Mouse (Mus musculus): ENCODE measurements around the gene Abhd16b. TPM values are rescaled to one million over a fixed set of nuclear protein-coding genes. Genes with fewer than 3 reads are reported as not detected.

Abhd16b gene
- polyA plus RNA-seq, 1 experiment from 2014 or later = 0.08 TPM

DNA sequence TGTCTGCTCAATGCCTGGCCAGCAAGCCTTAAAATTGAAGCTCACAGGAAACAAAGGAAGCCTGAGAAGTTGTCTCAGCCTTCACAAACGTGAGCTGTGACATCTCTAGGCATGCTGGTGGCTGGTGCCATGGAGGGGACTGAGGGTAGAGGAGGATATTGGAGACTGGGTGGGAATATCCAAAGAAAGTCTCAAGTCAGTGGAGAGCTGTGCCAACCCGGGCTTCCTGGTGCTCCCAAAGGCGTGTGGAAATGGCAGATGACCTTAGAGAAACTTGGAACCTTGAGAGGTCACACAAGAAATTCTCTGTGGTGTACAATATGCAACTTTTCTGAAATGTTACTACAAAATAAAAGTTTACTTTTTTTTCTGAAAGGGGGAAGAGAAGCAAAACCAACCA is 27.6 kb upstream of the Abhd16b start:
- H3K27ac ChIP-seq = no peak overlapping the region
- peaks cover 14% of the 10 kb centered on the region; the same call in 1 of the 2 replicates for H3K27me3 ChIP-seq (ENCODE audit: low read depth, poor library complexity, severe bottlenecking)
- no peaks in the 10 kb centered on the region for H3K36me3 ChIP-seq
- no peak for DNase-seq (ENCODE audit: low spot score)
- H3K4me3 ChIP-seq = no peak overlapping the region
- no peaks in the 10 kb centered on the region for H3K9me3 ChIP-seq (replicated peaks)
- 63% methylated on average over 3 of the region's 3 CpGs for WGBS
- H3K4me1 ChIP-seq = peaks cover 13% of the 10 kb centered on the region

DNA sequence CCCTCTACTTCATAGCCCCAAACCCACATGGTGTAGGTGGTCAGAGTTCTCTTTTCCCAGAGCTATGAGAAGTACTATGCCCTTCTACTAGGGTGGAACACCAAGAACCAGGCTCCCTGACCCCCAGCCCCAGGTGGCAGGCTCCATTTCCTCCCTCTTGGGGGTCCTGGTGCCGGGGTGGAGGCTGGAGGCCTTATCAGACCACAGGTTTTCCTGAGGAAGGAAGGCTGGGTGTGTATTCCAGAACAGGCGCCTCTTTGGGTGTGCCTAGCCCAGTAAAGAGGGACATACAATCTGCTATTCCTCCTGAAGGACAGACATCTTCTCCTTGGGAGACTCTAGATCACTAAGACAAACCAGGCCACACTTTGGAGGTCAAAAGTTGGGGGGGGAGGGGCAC is 22.7 kb upstream of the Abhd16b start:
- H3K9me3 ChIP-seq (replicated peaks) = no peaks in the 10 kb centered on the region
- no peaks in the 10 kb centered on the region for H3K36me3 ChIP-seq
- WGBS = 68% methylated on average over 2 of the region's 2 CpGs
- no peak overlapping the region for H3K4me3 ChIP-seq
- H3K27ac ChIP-seq = no peak overlapping the region
- DNase-seq (ENCODE audit: low spot score) = no peak
- H3K4me1 ChIP-seq = peaks cover 3% of the 10 kb centered on the region
- H3K27me3 ChIP-seq (ENCODE audit: low read depth, poor library complexity, severe bottlenecking) = no peaks in the 10 kb centered on the region

DNA sequence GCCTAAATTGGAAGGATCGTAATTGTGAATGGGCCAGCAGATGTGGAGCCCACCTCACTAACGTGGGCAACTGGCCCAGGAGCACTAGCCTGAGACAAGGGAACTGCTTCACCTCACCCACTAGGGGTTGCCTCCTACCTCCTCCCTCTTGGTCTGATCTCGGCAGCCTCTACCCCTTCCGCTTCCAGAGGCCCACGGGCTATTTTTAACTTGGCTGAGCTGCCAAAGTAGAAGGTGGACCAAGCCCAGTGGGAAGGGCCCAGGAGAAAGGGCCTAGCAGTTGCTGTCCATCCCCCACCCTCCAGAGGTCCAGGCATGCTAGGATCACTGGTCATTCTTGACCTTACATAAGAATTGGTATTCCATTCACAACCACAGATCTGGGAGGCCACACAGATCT is 21.8 kb upstream of the Abhd16b start:
- no peaks in the 10 kb centered on the region for H3K36me3 ChIP-seq
- no peak for DNase-seq (ENCODE audit: low spot score)
- H3K4me3 ChIP-seq = no peak overlapping the region
- H3K27ac ChIP-seq = peak overlapping the region; percentile 26; the same call in 1 of the 2 replicates
- no peaks in the 10 kb centered on the region for H3K27me3 ChIP-seq (ENCODE audit: low read depth, poor library complexity, severe bottlenecking)
- H3K4me1 ChIP-seq = peaks cover 3% of the 10 kb centered on the region
- 50% methylated on average over 5 of the region's 5 CpGs for WGBS
- no peaks in the 10 kb centered on the region for H3K9me3 ChIP-seq (replicated peaks)

DNA sequence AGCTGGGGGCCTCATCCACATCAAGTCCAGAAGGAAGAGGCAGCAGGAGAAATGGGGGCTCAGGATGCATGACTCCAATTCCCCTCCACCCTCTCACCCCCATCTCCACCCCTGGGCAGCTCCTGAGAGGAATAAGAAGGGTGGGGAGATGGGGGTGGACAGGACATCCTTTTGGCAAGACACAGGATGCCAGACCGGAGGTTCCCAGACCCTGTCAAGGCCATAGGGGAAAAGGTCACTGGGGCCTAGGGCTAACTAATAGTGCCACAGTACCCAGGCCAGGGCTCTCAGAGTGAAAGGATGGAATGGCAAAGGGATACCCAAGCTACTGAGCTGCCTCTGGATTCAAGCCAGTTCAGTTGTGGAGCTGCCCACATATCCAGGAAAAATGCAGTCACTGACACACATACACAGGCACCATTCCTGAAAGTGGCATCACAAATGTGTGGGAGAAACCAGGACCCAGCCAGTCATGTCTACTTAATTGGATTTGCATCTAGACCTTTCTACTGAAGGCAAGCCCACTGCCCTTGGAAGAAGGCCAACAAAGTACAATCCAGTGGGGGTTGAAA is 20.7 kb upstream of the Abhd16b start:
- no peak for DNase-seq (ENCODE audit: low spot score)
- Histone ChIP-seq H3K27me3 (ENCODE audit: low read depth, poor library complexity, severe bottlenecking) (no peaks in the 10 kb centered on the region), H3K4me3 (no peak overlapping the region), H3K4me1 (peaks cover 3% of the 10 kb centered on the region), H3K9me3 (replicated peaks) (no peaks in the 10 kb centered on the region), H3K27ac (peak overlapping the region; percentile 26; the same call in 1 of the 2 replicates), H3K36me3 (no peaks in the 10 kb centered on the region)
- 73% methylated on average over 1 of the region's 1 CpGs for WGBS

DNA sequence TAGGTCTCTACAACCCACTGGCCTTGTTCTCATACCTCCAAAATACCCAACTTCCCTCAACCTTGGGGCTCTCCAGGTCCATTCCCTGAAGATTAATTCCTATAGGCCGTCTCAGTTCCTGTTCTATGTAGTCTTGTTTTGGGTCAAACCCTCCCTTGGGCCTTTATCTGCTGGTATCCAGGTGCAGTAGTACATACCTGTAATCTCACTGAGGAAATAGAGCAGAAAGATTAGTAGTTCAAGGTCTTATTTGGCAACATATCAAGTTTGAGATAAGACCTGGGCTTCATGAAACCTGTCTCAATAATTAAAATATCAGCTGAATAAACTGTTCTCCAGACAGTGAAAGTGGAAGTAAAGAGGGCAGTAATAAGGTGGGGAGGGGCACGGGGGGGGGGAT is 9.9 kb upstream of the Abhd16b start:
- H3K36me3 ChIP-seq = no peaks in the 10 kb centered on the region
- H3K27ac ChIP-seq = peak overlapping the region; percentile 68; the same call in 1 of the 2 replicates
- H3K27me3 ChIP-seq (ENCODE audit: low read depth, poor library complexity, severe bottlenecking) = no peaks in the 10 kb centered on the region
- no peaks in the 10 kb centered on the region for H3K9me3 ChIP-seq (replicated peaks)
- peaks cover 39% of the 10 kb centered on the region for H3K4me1 ChIP-seq
- no peak for DNase-seq (ENCODE audit: low spot score)
- 59% methylated on average over 2 of the region's 2 CpGs for WGBS
- no peak overlapping the region for H3K4me3 ChIP-seq

DNA sequence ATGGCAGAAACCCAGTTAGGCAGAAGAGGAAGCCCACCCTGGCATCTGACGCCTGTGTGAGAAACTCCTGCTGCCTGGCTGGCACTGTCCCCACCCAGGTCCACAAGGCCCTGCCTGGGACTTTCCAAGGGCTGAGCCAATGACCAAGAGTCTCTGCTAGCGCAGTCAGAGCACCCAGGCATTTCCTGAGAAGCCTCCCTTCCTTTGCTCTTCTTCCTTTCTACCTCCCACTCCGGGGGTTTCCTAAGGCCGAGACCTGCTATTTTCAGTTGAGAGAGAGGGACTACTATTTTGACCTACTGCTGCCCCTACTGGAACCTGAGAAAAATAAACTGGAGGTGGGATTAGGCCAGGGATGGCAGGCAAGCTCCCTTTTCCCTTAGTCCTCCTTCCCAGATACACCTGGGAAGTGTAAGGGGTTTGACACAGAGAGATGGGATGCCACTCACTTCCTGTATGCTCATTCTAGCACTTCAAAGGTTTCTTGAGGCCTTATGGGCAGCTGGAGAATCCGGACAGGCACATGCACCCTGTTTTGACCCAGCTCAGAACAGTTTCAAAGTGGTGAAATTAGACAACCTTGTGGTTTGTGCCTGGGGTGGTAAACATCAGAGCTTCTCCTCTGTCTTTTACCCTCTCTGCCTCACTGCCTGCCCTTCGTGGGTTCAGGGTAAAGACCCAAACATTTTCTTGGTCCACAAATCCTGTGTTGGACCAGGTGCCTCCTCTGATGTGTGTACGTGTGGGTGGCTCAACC is 9.3 kb upstream of the Abhd16b start:
- DNase-seq (ENCODE audit: low spot score) = no peak
- 31% methylated on average over 7 of the region's 7 CpGs for WGBS
- H3K4me3 ChIP-seq = no peak overlapping the region

DNA sequence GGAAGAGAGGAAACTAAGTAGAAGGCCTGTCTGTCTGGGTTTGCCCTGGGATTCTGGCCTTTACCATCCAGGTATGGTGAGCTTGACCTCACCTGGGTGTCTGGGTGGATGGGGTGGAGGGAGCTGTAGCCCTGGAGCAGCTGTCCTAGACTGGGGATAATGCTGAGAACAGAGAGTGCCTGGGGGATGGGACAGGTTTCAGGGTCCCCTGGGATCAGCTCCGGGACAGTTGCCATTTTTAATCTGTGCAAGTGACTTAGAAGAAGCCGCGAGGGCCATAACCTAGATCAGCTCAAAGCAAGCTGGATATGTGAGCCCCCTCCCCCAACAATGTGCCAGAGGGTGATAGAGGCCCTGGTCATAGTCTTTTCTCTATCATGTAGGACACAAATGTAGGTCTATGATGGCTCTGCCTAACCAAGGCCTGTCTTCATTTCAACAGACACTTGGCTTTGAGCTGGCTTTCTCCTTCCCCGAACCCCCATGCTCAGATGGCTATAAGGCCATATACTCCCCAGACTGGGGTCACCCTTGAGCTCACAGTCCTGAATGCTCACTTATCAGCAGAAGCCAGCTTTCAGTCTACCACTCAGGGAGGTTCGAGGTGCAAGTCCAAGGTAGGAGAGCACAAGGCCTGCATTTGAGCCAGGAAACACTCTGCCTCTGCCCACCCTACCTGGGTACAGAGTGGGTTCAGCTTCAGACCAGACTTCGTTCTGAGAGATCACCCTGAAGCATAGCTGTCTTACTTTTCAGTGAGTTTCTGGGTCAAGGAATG is 8.4 kb upstream of the Abhd16b start:
- Histone ChIP-seq H3K4me3 (no peak overlapping the region), H3K27me3 (ENCODE audit: low read depth, poor library complexity, severe bottlenecking) (no peaks in the 10 kb centered on the region), H3K9me3 (replicated peaks) (no peaks in the 10 kb centered on the region), H3K4me1 (peaks cover 45% of the 10 kb centered on the region), H3K27ac (0 out of 2 replicates have a peak overlapping the region, but pooled peaks have one; percentile 85), H3K36me3 (no peaks in the 10 kb centered on the region)
- 84% methylated on average over 6 of the region's 6 CpGs for WGBS
- DNase-seq (ENCODE audit: low spot score) = no peak

More for the DNA sequence above, 9.3 kb upstream of the Abhd16b start:
- H3K27me3 ChIP-seq (ENCODE audit: low read depth, poor library complexity, severe bottlenecking) = no peaks in the 10 kb centered on the region
- H3K9me3 ChIP-seq (replicated peaks) = no peaks in the 10 kb centered on the region
- H3K27ac ChIP-seq = peak overlapping the region; percentile 68; the same call in 1 of the 2 replicates
- no peaks in the 10 kb centered on the region for H3K36me3 ChIP-seq
- H3K4me1 ChIP-seq = peaks cover 45% of the 10 kb centered on the region

DNA sequence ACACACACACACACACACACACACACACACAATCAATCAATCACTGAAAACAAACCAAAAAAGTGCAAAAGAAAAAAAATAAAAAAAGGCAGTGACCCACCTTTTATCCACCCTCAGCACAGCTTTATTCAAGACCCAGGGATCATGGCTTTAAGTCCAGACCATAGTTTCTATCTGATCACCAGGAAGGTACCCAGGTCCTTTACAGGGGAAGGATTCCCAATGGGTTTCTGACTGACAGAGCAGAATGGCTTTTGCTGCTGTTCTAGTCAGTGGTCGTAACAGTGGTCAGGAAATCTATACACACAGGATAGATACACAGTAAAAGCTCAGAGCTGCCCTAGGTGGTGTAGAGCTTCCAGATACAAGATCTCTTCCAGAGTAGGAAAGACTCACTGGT is 7.3 kb upstream of the Abhd16b start:
- H3K9me3 ChIP-seq (replicated peaks) = no peaks in the 10 kb centered on the region
- WGBS = 12% methylated on average over 1 of the region's 1 CpGs
- peak overlapping the region; percentile 85 for H3K27ac ChIP-seq
- no peaks in the 10 kb centered on the region for H3K27me3 ChIP-seq (ENCODE audit: low read depth, poor library complexity, severe bottlenecking)
- H3K4me1 ChIP-seq = peaks cover 45% of the 10 kb centered on the region
- H3K36me3 ChIP-seq = no peaks in the 10 kb centered on the region
- no peak for DNase-seq (ENCODE audit: low spot score)
- H3K4me3 ChIP-seq = no peak overlapping the region

DNA sequence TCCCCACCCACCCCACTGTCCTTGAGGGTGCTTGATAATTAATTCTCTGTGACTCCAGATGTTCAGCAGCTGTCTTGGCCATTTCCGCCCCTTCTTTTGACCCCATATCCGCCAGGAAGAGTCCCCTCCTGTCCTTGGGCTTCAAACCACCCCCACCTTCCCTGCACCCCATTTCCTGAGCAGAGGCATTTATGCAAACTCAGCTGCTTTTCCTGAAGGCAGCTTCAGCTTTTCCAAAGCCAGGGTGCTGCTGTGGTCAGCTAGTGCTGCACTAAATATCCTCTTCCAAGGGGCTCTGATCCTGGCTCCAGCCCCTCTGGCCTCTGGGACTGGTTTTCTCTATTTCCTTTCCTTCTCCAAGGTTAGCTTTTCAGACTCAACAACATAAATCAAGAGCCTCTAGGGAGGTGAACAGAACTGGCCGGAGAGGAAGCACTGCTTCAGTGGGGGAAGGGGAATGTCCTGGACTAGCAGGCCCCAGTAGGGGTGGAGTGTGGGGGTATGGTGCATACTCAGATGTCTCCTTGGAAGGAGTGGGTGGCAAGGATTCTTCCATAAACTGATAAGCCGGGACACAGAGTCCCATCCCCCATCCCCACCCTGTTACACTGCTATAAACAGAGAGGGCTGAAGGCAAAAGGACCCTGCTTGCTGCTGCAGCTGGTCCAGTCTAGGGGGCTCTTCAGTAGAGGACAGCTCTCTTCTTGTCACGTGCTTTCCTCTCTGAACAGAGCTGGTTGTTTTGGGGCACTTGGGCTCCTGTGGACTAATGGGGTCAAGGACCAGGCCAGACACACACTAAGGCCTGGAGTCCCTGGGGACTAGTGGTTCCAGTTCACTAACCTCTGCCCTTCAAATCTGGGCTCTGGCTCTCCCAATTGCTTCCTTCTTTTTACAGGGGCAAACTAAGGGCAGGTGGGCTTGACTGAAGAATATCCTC is 5.4 kb upstream of the Abhd16b start:
- Histone ChIP-seq H3K36me3 (no peaks in the 10 kb centered on the region), H3K4me3 (peak overlapping the region; percentile 18), H3K27me3 (ENCODE audit: low read depth, poor library complexity, severe bottlenecking) (no peaks in the 10 kb centered on the region), H3K9me3 (replicated peaks) (no peaks in the 10 kb centered on the region), H3K4me1 (peaks cover 45% of the 10 kb centered on the region), H3K27ac (peak overlapping the region; percentile 85)
- DNase-seq (ENCODE audit: low spot score) = peak; percentile 62
- WGBS = 9% methylated on average over 5 of the region's 5 CpGs

DNA sequence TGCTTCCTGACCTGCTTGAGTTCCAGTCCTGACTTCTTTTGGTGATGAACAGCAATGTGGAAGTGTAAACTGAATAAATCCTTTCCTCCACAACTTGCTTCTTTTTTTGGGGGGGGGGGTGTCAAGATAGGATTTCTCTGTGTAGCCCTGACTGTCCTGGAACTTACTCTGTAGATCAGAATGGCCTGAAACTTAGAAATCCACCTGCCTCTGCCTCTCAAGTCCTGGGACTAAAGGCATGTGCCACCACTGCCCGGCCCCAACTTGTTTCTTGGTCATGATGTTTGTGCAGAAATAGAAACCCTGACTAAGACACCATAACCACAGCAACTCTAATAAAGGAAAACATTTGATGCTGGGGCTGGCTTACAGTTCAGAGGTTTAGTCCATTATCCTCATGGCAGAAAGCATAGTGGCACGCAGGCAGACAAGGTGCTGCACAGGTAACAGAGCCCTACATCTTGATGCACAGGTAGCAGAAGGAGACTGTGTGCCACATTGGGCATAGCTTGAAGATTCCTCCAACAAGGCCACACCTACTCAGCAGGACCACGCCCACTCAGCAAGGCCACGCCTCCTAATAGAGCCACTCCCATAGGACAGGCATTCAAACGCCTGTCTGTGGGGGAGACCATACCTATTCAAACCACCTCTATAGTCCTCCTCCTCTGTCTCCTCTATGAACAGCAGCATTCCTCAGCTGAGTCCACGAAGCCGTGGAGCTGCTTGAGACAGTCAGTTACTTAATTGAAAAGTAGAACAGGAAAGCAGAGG is 1.4 kb upstream of the Abhd16b start:
- no peak for DNase-seq (ENCODE audit: low spot score)
- H3K36me3 ChIP-seq = no peaks in the 10 kb centered on the region
- WGBS = 30% methylated on average over 7 of the region's 7 CpGs
- H3K9me3 ChIP-seq (replicated peaks) = no peaks in the 10 kb centered on the region
- no peak overlapping the region for H3K4me3 ChIP-seq
- no peaks in the 10 kb centered on the region for H3K27me3 ChIP-seq (ENCODE audit: low read depth, poor library complexity, severe bottlenecking)
- peaks cover 27% of the 10 kb centered on the region for H3K4me1 ChIP-seq
- H3K27ac ChIP-seq = no peak overlapping the region

DNA sequence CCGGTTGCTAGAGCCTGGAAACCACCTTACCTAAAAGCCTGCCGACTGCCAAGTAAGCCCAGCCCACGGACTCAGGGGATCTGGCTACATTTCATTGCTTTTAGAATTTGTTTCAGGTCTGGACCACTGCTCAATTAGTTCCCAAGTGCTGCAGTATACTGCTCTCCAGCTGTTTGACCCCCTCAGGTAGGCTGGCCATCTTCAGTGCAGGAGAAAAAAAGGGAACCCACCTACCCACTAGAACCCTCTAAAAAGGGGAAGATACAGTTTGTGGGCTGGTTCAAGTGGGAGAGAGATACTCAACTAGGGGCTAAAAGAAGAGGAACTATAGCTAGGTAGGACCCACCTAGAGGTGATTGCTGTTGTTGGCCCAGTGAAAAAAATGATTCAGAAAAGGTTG is 800 bp upstream of the Abhd16b start:
- Histone ChIP-seq H3K36me3 (no peaks in the 10 kb centered on the region), H3K4me1 (peaks cover 21% of the 10 kb centered on the region), H3K27ac (no peak overlapping the region), H3K4me3 (no peak overlapping the region), H3K9me3 (replicated peaks) (no peaks in the 10 kb centered on the region), H3K27me3 (ENCODE audit: low read depth, poor library complexity, severe bottlenecking) (no peaks in the 10 kb centered on the region)
- DNase-seq (ENCODE audit: low spot score) = no peak
- WGBS = 63% methylated on average over 3 of the region's 3 CpGs

All from limb, embryonic 10.5 days (tissue).